Mouse (Mus musculus): ENCODE results near the gene Bcdin3d. TPM values are rescaled to one million over a fixed set of nuclear protein-coding genes. Genes with fewer than 3 reads are reported as not detected.

Bcdin3d gene
- polyA plus RNA-seq, 1 experiment from 2014 or later: 12.5 TPM

GRCm38 (mm10) chr15:99498781-99499180 is 24.3 kb upstream of the Bcdin3d start:
- Histone ChIP-seq H3K27ac (replicated peaks in 1 of 2; ENCODE audit: control insufficient read depth in 1 of 2, insufficient read depth in 1 of 2, low read depth in 2 of 2, low read length in 2 of 2) (peak overlapping the region in 1 of 2 experiments; percentile 53; a peak in 2 of 4 replicates), H3K27me3 (ENCODE audit: control insufficient read depth, insufficient read depth, low read length) (peaks cover 19% of the 10 kb centered on the region), H3K4me3 (ENCODE audit: control insufficient read depth in 1 of 2, insufficient read depth in 1 of 2, low read depth in 1 of 2, low read length in 2 of 2) (no peak overlapping the region), H3K9ac (ENCODE audit: low read length) (no peak overlapping the region), H3K4me2 (ENCODE audit: low read length) (peak overlapping the region; percentile 16; the same call in 1 of the 2 replicates), H3K9me3 (ENCODE audit: control insufficient read depth, low read length) (no peaks in the 10 kb centered on the region), H3K36me3 (ENCODE audit: control insufficient read depth, insufficient read depth, low read length) (no peaks in the 10 kb centered on the region), H3K4me1 (ENCODE audit: control insufficient read depth in 2 of 2, insufficient read depth in 2 of 2, low read length in 2 of 2) (peaks cover 32 to 40% of the 10 kb centered on the region in 2 experiments)
- 11% methylated on average over 4 of the region's 4 CpGs for WGBS
- peak; percentile 32; the same call in 1 of the 2 replicates for ATAC-seq (ENCODE audit: insufficient number of reproducible peaks, insufficient read depth, low FRiP score, low read depth)

DNA sequence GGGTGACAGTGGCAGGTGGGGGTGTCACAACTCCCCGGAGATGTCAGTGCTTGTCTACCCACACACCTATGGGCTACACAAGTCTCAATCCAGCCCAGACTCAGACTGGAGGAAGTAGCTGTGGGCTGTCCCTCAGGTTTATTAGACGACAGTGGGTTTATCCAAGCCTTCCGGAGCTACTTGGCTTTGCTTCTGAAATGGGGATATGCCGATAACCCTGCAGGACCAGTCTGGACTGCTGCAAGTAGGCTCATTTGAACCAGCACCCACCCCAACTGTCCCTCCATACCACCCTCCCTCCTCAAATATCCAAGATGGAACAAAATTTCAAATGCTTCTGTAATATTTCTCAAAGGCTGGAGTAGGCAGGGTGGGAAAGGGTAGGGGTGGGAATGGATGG is 23.8 kb upstream of the Bcdin3d start:
- Histone ChIP-seq H3K4me1 (ENCODE audit: control insufficient read depth in 2 of 2, insufficient read depth in 2 of 2, low read length in 2 of 2) (peaks cover 32 to 40% of the 10 kb centered on the region in 2 experiments), H3K9me3 (ENCODE audit: control insufficient read depth, low read length) (no peaks in the 10 kb centered on the region), H3K4me3 (ENCODE audit: control insufficient read depth in 1 of 2, insufficient read depth in 1 of 2, low read depth in 1 of 2, low read length in 2 of 2) (no peak overlapping the region), H3K36me3 (ENCODE audit: control insufficient read depth, insufficient read depth, low read length) (no peaks in the 10 kb centered on the region), H3K27me3 (ENCODE audit: control insufficient read depth, insufficient read depth, low read length) (peaks cover 22% of the 10 kb centered on the region), H3K9ac (ENCODE audit: low read length) (no peak overlapping the region), H3K27ac (replicated peaks in 1 of 2; ENCODE audit: control insufficient read depth in 1 of 2, insufficient read depth in 1 of 2, low read depth in 2 of 2, low read length in 2 of 2) (peak overlapping the region in 1 of 2 experiments; percentile 53; a peak in 2 of 4 replicates), H3K4me2 (ENCODE audit: low read length) (peak overlapping the region; percentile 16; the same call in 1 of the 2 replicates)
- WGBS: 49% methylated on average over 4 of the region's 4 CpGs
- no peak; the same call in 1 of the 2 replicates for ATAC-seq (ENCODE audit: insufficient number of reproducible peaks, insufficient read depth, low FRiP score, low read depth)

DNA sequence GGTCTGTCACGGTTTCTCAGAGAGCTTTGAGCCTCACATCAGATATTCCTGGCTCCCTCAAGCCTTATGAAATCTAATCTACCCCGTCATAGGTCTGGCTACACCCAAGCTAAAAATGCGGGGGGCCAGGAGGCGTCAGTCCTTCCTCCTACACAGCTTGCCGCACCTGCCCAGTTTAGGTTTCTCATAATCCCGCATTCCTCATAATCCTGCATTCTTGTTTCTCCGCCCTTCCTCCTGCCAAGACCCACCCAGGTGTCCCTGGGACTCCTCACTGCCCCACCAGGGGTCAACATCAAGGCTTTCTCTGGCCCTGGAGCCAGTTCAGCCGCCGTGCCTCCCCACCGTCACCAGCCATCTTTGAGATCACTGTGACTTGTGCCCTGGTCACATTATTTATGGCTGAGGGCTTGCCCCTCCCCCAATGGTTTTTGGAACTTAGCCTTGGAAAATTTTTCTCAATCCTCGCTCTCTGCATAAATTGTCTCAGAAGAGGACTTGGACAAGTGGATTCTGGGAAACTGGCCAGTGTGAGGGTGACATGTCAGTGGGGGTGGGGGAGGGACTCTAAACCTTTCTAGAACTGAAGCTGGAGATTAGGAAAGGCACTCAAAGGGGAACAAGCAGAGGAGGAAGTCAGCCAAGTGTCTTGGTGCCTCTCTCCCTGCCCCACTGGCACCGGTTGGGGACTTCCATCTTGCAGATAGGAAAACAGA is 23.2 kb upstream of the Bcdin3d start:
- WGBS: 41% methylated on average over 12 of the region's 12 CpGs
- H3K4me2 ChIP-seq (ENCODE audit: low read length): peak overlapping the region; percentile 23; the same call in 1 of the 2 replicates
- peak overlapping the region; percentile 35 to 53; a peak in 3 of 4 replicates for H3K27ac ChIP-seq (replicated peaks in 1 of 2; ENCODE audit: control insufficient read depth in 1 of 2, insufficient read depth in 1 of 2, low read depth in 2 of 2, low read length in 2 of 2)
- H3K9ac ChIP-seq (ENCODE audit: low read length): 0 out of 2 replicates have a peak overlapping the region, but pooled peaks have one; percentile 27
- peaks cover 20% of the 10 kb centered on the region for H3K27me3 ChIP-seq (ENCODE audit: control insufficient read depth, insufficient read depth, low read length)
- ATAC-seq (ENCODE audit: insufficient number of reproducible peaks, insufficient read depth, low FRiP score, low read depth): no peak
- no peaks in the 10 kb centered on the region for H3K36me3 ChIP-seq (ENCODE audit: control insufficient read depth, insufficient read depth, low read length)
- peaks cover 32 to 40% of the 10 kb centered on the region in 2 experiments for H3K4me1 ChIP-seq (ENCODE audit: control insufficient read depth in 2 of 2, insufficient read depth in 2 of 2, low read length in 2 of 2)
- H3K9me3 ChIP-seq (ENCODE audit: control insufficient read depth, low read length): no peaks in the 10 kb centered on the region
- no peak overlapping the region for H3K4me3 ChIP-seq (ENCODE audit: control insufficient read depth in 1 of 2, insufficient read depth in 1 of 2, low read depth in 1 of 2, low read length in 2 of 2)

DNA sequence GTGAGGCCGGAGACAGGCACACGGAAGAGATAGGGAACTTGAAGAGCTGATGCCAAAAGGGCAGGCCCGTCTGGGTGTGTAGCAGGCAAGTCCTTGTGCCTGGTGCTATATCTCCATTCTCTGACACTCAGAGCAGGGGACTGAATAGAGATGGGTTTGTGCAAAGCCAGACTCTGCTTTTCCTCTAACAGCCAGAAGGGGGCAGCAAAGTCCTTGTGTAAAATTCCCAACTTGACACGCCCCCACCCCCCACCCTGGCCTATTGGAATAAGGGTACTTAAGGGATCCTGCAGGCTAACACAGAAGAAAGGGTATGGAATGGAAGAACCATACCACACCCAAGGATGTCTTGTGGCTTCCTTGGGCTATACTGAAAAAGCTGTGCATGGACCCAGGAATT is 22.5 kb upstream of the Bcdin3d start:
- peaks cover 16% of the 10 kb centered on the region for H3K27me3 ChIP-seq (ENCODE audit: control insufficient read depth, insufficient read depth, low read length)
- no peaks in the 10 kb centered on the region for H3K9me3 ChIP-seq (ENCODE audit: control insufficient read depth, low read length)
- no peak overlapping the region for H3K27ac ChIP-seq (replicated peaks in 1 of 2; ENCODE audit: control insufficient read depth in 1 of 2, insufficient read depth in 1 of 2, low read depth in 2 of 2, low read length in 2 of 2)
- WGBS: 6% methylated on average over 4 of the region's 4 CpGs
- no peak for ATAC-seq (ENCODE audit: insufficient number of reproducible peaks, insufficient read depth, low FRiP score, low read depth)
- H3K9ac ChIP-seq (ENCODE audit: low read length): no peak overlapping the region
- H3K4me3 ChIP-seq (ENCODE audit: control insufficient read depth in 1 of 2, insufficient read depth in 1 of 2, low read depth in 1 of 2, low read length in 2 of 2): no peak overlapping the region
- H3K36me3 ChIP-seq (ENCODE audit: control insufficient read depth, insufficient read depth, low read length): no peaks in the 10 kb centered on the region
- H3K4me1 ChIP-seq (ENCODE audit: control insufficient read depth in 2 of 2, insufficient read depth in 2 of 2, low read length in 2 of 2): peaks cover 32 to 40% of the 10 kb centered on the region in 2 experiments
- H3K4me2 ChIP-seq (ENCODE audit: low read length): no peak overlapping the region

DNA sequence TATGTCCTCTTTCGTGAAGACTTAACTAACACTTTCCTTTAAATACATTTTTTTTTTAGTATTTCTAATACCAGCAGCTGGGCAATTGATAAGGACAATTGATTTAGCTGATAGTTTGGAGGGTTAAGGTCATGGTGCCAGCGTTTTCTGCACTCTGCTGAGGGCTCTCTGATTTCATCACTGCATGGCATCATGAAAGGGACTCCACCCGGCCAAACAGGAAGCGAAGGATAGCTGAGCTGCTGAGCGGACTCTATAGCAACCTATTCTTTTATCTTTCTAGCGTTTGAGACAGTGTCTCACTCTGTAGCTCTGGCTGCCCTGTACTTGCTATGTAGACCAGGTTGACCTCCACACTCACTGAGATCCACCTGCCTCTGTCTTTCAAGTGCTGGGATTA is 10.2 kb upstream of the Bcdin3d start:
- no peak for ATAC-seq (ENCODE audit: insufficient number of reproducible peaks, insufficient read depth, low FRiP score, low read depth)
- WGBS: 58% methylated on average over 6 of the region's 6 CpGs
- no peak overlapping the region for H3K4me2 ChIP-seq (ENCODE audit: low read length)

GRCm38 (mm10) chr15:99475814-99476213 is 1.3 kb upstream of the Bcdin3d start:
- Histone ChIP-seq H3K4me2 (ENCODE audit: low read length) (no peak overlapping the region), H3K36me3 (ENCODE audit: control insufficient read depth, insufficient read depth, low read length) (no peaks in the 10 kb centered on the region), H3K27ac (replicated peaks in 1 of 2; ENCODE audit: control insufficient read depth in 1 of 2, insufficient read depth in 1 of 2, low read depth in 2 of 2, low read length in 2 of 2) (no peak overlapping the region), H3K9ac (ENCODE audit: low read length) (no peak overlapping the region), H3K4me1 (ENCODE audit: control insufficient read depth in 2 of 2, insufficient read depth in 2 of 2, low read length in 2 of 2) (peaks cover 6 to 7% of the 10 kb centered on the region in 2 experiments), H3K4me3 (ENCODE audit: control insufficient read depth in 1 of 2, insufficient read depth in 1 of 2, low read depth in 1 of 2, low read length in 2 of 2) (no peak overlapping the region), H3K27me3 (ENCODE audit: control insufficient read depth, insufficient read depth, low read length) (no peaks in the 10 kb centered on the region), H3K9me3 (ENCODE audit: control insufficient read depth, low read length) (no peaks in the 10 kb centered on the region)
- no peak for ATAC-seq (ENCODE audit: insufficient number of reproducible peaks, insufficient read depth, low FRiP score, low read depth)
- 63% methylated on average over 1 of the region's 1 CpGs for WGBS

More for the DNA sequence above, 10.2 kb upstream of the Bcdin3d start:
- no peak overlapping the region for H3K27ac ChIP-seq (replicated peaks in 1 of 2; ENCODE audit: control insufficient read depth in 1 of 2, insufficient read depth in 1 of 2, low read depth in 2 of 2, low read length in 2 of 2)
- H3K36me3 ChIP-seq (ENCODE audit: control insufficient read depth, insufficient read depth, low read length): no peaks in the 10 kb centered on the region
- H3K27me3 ChIP-seq (ENCODE audit: control insufficient read depth, insufficient read depth, low read length): peaks cover 7% of the 10 kb centered on the region; the same call in 1 of the 2 replicates
- H3K9ac ChIP-seq (ENCODE audit: low read length): no peak overlapping the region
- H3K4me3 ChIP-seq (ENCODE audit: control insufficient read depth in 1 of 2, insufficient read depth in 1 of 2, low read depth in 1 of 2, low read length in 2 of 2): no peak overlapping the region
- H3K9me3 ChIP-seq (ENCODE audit: control insufficient read depth, low read length): no peaks in the 10 kb centered on the region
- no peaks in the 10 kb centered on the region for H3K4me1 ChIP-seq (ENCODE audit: control insufficient read depth in 2 of 2, insufficient read depth in 2 of 2, low read length in 2 of 2)

GRCm38 (mm10) chr15:99473801-99474575 is 542 bp downstream of the Bcdin3d start:
- Histone ChIP-seq H3K4me3 (ENCODE audit: control insufficient read depth in 1 of 2, insufficient read depth in 1 of 2, low read depth in 1 of 2, low read length in 2 of 2) (peak overlapping the region; percentile 67 to 80), H3K27me3 (ENCODE audit: control insufficient read depth, insufficient read depth, low read length) (no peaks in the 10 kb centered on the region), H3K27ac (replicated peaks in 1 of 2; ENCODE audit: control insufficient read depth in 1 of 2, insufficient read depth in 1 of 2, low read depth in 2 of 2, low read length in 2 of 2) (peak overlapping the region; percentile 81 to 88), H3K4me2 (ENCODE audit: low read length) (peak overlapping the region; percentile 76), H3K4me1 (ENCODE audit: control insufficient read depth in 2 of 2, insufficient read depth in 2 of 2, low read length in 2 of 2) (peaks cover 6 to 9% of the 10 kb centered on the region in 2 experiments), H3K36me3 (ENCODE audit: control insufficient read depth, insufficient read depth, low read length) (peaks cover 12% of the 10 kb centered on the region; the same call in 1 of the 2 replicates), H3K9ac (ENCODE audit: low read length) (peak overlapping the region; percentile 78), H3K9me3 (ENCODE audit: control insufficient read depth, low read length) (no peaks in the 10 kb centered on the region)
- 4% methylated on average over 38 of the region's 38 CpGs for WGBS
- ATAC-seq (ENCODE audit: insufficient number of reproducible peaks, insufficient read depth, low FRiP score, low read depth): peak; percentile 62

Data from heart, embryonic 14.5 days (tissue).